Mouse (Mus musculus) hindbrain, embryonic 11.5 days (tissue): ENCODE data around the gene Rcn1. TPM values are rescaled to one million over a fixed set of nuclear protein-coding genes. Genes with fewer than 3 reads are reported as not detected.
A peak's percentile ranks its signal among the peaks of the same experiment; 100 is the strongest.

ENCODE experiments used
- ATAC-seq: fragments of 200-750 bp; cut with Nextera tagmentation; 2 replicates; pipeline ENCODE4 v1.8.0; 2017; ENCODE audit warnings: mild to moderate bottlenecking, moderate TSS enrichment, moderate library complexity; ENCODE audit not compliant: low FRiP score
- DNase-seq: peaks from one replicate; pipeline ENCODE4 v3.0.0-alpha.2; 2015; ENCODE audit warnings: low spot score
- H3K27ac ChIP-seq: fragments of 300-500 bp; sonication (generic); 2 replicates; pipeline ENCODE4 v1.5.1; 2014; ENCODE audit warnings: mild to moderate bottlenecking, low read depth, low read length
- H3K27me3 ChIP-seq: fragments of 300-500 bp; sonication (generic); 2 replicates; pipeline ENCODE4 v1.6.1; 2014; ENCODE audit warnings: mild to moderate bottlenecking, low read length, moderate library complexity, mixed read lengths; ENCODE audit not compliant: control insufficient read depth, insufficient read depth
- H3K36me3 ChIP-seq: fragments of 300-500 bp; sonication (generic); 2 replicates; pipeline ENCODE4 v1.6.1; 2014; ENCODE audit warnings: mild to moderate bottlenecking, low read length, moderate library complexity, mixed read lengths; ENCODE audit not compliant: control insufficient read depth, insufficient read depth
- H3K4me1 ChIP-seq: fragments of 300-500 bp; sonication (generic); replicated peaks from 2 replicates; pipeline ENCODE4 v1.6.1; 2014; ENCODE audit warnings: low read length, mixed read lengths; ENCODE audit not compliant: control insufficient read depth, insufficient read depth
- H3K4me2 ChIP-seq: fragments of 300-500 bp; sonication (generic); replicated peaks from 2 replicates; pipeline ENCODE4 v1.6.1; 2014; ENCODE audit warnings: mild to moderate bottlenecking, low read depth, low read length
- H3K4me3 ChIP-seq: fragments of 300-500 bp; sonication (generic); 2 replicates; pipeline ENCODE4 v1.5.1; 2014; ENCODE audit warnings: low read depth, low read length
- H3K9ac ChIP-seq: fragments of 300-500 bp; sonication (generic); 2 replicates; pipeline ENCODE4 v1.6.1; 2014; ENCODE audit warnings: low read depth, low read length
- H3K9me3 ChIP-seq: fragments of 300-500 bp; sonication (generic); 2 replicates; pipeline ENCODE4 v1.6.1; 2016; ENCODE audit warnings: low read length; ENCODE audit not compliant: control insufficient read depth
- WGBS: fragments of 180-500 bp; shearing (Covaris S2); extraction: QIAGEN DNeasy Blood & Tissue Kit; methylation state at CpG from one replicate; pipeline ENCODE4 v1.1.7; 2014; 5-methylcytosine and 5-hydroxymethylcytosine counted together
- polyA plus RNA-seq: library from polyadenylated mRNA; unstranded; fragments of >200 nt; fragmentation: Nextera tagmentation; extraction: Ambion mirVana; gene quantifications from 2 replicates; pipeline ENCODE4 v1.2.1, GENCODE M21; 2014

Rcn1 gene
- polyA plus RNA-seq, 1 experiment from 2014 or later = 69.7 TPM

DNA sequence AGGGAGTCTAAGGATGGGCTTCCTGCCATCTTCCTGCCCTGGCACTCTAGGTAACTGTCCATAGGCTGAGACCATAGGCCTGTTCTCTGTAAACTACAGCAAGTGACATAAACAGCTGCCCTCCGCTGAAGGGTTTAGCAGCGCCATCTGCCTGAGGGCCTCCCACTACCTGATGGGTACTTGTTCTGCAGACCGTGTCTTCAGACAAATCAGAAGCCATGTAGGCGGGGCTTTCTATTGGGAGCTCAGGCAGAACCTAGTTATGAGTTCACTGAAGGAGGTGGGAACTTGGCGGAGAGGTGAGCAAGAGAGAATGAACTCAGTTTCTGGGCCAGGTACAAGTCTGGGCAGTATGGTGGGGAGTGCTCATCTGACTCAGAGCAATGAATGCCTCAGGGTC, 26.4 kb downstream of the Rcn1 start:
- no peaks in the 10 kb centered on the region for H3K36me3 ChIP-seq
- H3K4me3 ChIP-seq = no peak overlapping the region
- H3K27ac ChIP-seq = no peak overlapping the region
- no peaks in the 10 kb centered on the region for H3K9me3 ChIP-seq
- no peak overlapping the region for H3K9ac ChIP-seq
- WGBS = 88% methylated on average over 5 of the region's 5 CpGs
- ATAC-seq (no peak), DNase-seq (no peak)
- no peak overlapping the region for H3K4me2 ChIP-seq
- no peaks in the 10 kb centered on the region for H3K27me3 ChIP-seq
- no peaks in the 10 kb centered on the region for H3K4me1 ChIP-seq

DNA sequence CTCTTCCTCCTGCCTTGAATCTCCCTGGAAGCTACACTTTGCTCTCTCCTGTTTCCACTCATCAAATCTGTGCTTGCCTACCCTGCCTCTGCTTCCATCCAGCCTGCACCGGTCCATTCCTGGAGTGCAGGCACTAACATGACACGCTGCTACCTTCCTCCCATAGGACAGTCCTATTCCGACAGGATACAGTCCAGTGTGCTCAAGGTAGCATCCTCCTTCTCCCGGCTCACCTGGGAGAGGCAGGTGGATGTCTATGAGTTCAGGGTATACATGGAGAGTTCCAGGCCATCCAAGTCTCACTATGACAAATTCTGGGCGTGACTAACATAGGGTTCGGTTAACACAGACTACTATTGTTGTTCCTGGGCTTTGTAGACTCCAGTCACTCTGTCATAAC, 27.0 kb downstream of the Rcn1 start:
- no peak overlapping the region for H3K4me3 ChIP-seq
- no peaks in the 10 kb centered on the region for H3K36me3 ChIP-seq
- no peaks in the 10 kb centered on the region for H3K9me3 ChIP-seq
- no peaks in the 10 kb centered on the region for H3K27me3 ChIP-seq
- 96% methylated on average over 6 of the region's 6 CpGs for WGBS
- ATAC-seq (no peak), DNase-seq (no peak)
- no peak overlapping the region for H3K9ac ChIP-seq
- H3K4me1 ChIP-seq = no peaks in the 10 kb centered on the region
- no peak overlapping the region for H3K4me2 ChIP-seq
- no peak overlapping the region for H3K27ac ChIP-seq

DNA sequence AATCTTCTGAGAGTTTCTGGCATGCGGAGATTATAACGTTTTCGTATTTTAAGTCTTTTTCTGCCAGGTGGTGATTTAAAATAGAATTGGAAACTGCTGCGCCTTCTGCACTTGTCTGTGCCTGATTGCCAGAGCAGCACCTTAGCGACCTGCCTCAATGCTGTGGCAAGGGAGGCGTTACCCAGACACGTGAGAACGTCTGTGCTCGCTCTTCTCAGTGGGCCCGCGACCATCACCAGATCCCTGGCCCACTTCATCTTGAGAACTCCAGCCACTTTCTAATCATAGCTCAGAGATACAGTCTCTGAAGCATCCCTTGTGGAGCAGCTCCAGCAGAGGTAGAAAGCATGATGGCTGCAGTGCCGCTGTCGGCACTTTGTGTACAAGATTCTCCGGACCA, 28.4 kb downstream of the Rcn1 start:
- DNase-seq = peak; percentile 18
- Histone ChIP-seq H3K27me3 (no peaks in the 10 kb centered on the region), H3K36me3 (no peaks in the 10 kb centered on the region), H3K4me3 (no peak overlapping the region), H3K9ac (no peak overlapping the region), H3K4me2 (peak overlapping the region; percentile 0; the same call in 1 of the 2 replicates), H3K9me3 (no peaks in the 10 kb centered on the region), H3K4me1 (no peaks in the 10 kb centered on the region), H3K27ac (no peak overlapping the region)
- 37% methylated on average over 14 of the region's 14 CpGs for WGBS
- no peak for ATAC-seq

DNA sequence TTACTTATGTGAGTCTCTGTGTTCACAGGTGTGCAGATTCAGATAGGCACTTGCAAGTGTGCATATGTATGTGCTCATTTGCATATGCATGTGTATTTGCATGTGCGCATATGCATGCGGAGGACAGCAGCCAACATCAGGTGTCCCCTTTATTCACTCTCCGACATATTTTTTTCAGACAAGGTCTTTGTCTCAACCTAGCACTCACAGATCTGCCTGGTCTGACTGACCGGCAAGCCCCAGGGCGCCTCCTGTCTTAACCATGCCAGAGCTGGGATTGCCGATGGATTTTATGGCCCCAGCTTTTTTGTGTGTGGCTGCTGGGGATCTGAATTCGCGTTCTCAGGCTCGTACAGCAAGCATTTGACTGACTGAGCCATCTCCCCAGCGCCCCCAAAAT, 28.9 kb downstream of the Rcn1 start:
- DNase-seq = peak; percentile 14
- Histone ChIP-seq H3K9me3 (no peaks in the 10 kb centered on the region), H3K4me1 (no peaks in the 10 kb centered on the region), H3K4me3 (no peak overlapping the region), H3K36me3 (no peaks in the 10 kb centered on the region), H3K4me2 (peak overlapping the region; percentile 0), H3K9ac (no peak overlapping the region), H3K27ac (no peak overlapping the region), H3K27me3 (no peaks in the 10 kb centered on the region)
- ATAC-seq = no peak
- WGBS = 9% methylated on average over 10 of the region's 10 CpGs

DNA sequence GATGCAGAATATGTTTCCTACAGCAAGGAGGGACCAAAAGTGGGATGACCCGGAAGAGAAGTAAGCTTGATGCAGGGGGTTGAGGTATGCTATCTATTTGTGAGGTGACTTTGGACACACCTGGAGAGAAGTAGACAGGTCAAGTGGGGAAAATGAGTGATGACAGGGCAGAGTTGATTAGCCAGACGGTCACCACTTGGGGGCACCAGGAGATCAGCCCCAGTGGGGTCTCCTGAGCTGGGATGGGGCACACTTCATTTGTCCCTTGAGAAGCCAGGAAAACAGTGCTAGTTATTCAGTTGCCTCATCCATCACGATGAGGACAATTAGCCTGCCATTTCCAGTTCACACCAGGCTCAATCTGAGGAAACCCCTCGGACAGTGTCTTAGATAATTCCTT, 31.5 kb downstream of the Rcn1 start:
- Histone ChIP-seq H3K36me3 (no peaks in the 10 kb centered on the region), H3K9ac (no peak overlapping the region), H3K4me3 (no peak overlapping the region), H3K27me3 (no peaks in the 10 kb centered on the region), H3K27ac (no peak overlapping the region), H3K4me2 (no peak overlapping the region), H3K4me1 (no peaks in the 10 kb centered on the region), H3K9me3 (no peaks in the 10 kb centered on the region)
- WGBS = 29% methylated on average over 4 of the region's 4 CpGs
- DNase-seq = no peak
- ATAC-seq = no peak

DNA sequence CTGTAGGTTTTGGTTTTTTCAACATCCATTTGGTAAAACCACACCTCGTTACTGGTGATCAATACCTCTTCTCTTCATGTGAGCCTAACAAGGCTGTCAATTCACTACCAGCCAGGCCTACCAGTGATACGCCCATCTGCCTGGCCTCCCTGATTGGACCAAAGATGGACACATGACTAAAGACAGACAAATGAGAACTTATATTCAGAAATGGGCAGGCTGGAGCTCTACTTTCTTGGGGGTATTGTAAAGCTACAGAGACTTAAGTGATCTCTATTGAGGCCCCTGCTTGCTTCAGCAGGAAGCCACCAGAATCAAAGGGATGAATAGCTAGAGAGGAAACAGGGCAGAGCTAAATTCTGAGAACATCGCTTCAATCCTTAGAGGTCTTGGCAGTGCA, 41.1 kb downstream of the Rcn1 start:
- Histone ChIP-seq H3K4me2 (no peak overlapping the region), H3K9ac (no peak overlapping the region), H3K36me3 (no peaks in the 10 kb centered on the region), H3K4me1 (no peaks in the 10 kb centered on the region), H3K4me3 (no peak overlapping the region), H3K27ac (no peak overlapping the region), H3K27me3 (no peaks in the 10 kb centered on the region), H3K9me3 (no peaks in the 10 kb centered on the region)
- WGBS = 84% methylated on average over 3 of the region's 3 CpGs
- ATAC-seq = no peak
- no peak for DNase-seq

DNA sequence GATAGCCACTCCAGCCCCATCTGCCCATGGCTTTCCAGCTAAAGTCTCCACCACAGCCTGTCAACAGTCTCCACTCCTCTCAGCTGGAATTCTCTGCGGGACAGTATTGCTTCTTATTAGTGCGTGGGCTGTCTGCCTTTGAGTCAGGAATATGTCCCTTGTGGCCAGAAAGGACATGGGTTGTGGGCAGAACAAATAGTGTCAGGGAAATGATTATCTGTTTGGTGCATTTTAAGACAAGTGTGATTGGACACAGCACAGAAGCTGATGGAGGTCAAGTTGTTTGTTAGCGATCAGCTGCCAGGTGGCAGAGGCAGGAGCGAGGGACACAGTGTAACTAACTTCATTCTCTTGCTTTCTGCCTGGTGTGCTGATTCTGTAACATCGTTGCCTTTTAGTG, 42.3 kb downstream of the Rcn1 start:
- H3K27ac ChIP-seq = no peak overlapping the region

DNA sequence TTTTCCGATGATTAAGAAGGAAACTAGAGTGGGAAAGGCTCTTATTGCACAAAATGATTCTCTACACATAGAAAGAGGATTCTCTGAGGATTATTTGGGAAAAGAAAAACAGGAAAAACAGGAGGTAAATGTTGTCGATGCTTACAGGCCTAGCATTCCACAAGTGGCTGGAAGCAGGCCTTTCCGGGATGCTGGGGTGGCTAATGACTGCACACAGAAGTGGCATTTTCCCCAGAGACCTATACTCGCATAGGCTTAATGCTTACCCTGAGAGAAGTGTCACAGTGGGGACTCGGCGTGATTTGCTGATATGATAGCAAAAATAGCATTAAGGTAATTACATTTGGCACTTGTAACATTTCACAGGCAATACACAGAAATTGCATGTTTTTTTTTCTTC, 50.2 kb downstream of the Rcn1 start:
- DNase-seq (no peak), ATAC-seq (no peak)
- no peak overlapping the region for H3K9ac ChIP-seq
- H3K4me2 ChIP-seq = no peak overlapping the region
- H3K4me3 ChIP-seq = no peak overlapping the region
- H3K27me3 ChIP-seq = no peaks in the 10 kb centered on the region
- no peaks in the 10 kb centered on the region for H3K9me3 ChIP-seq
- WGBS = 81% methylated on average over 6 of the region's 6 CpGs
- no peaks in the 10 kb centered on the region for H3K36me3 ChIP-seq
- H3K27ac ChIP-seq = no peak overlapping the region
- H3K4me1 ChIP-seq = no peaks in the 10 kb centered on the region

More for the DNA sequence above, 42.3 kb downstream of the Rcn1 start:
- Histone ChIP-seq H3K9me3 (no peaks in the 10 kb centered on the region), H3K36me3 (no peaks in the 10 kb centered on the region), H3K4me1 (no peaks in the 10 kb centered on the region), H3K4me3 (no peak overlapping the region), H3K9ac (no peak overlapping the region), H3K4me2 (no peak overlapping the region), H3K27me3 (no peaks in the 10 kb centered on the region)
- ATAC-seq (no peak), DNase-seq (no peak)
- 61% methylated on average over 5 of the region's 5 CpGs for WGBS

DNA sequence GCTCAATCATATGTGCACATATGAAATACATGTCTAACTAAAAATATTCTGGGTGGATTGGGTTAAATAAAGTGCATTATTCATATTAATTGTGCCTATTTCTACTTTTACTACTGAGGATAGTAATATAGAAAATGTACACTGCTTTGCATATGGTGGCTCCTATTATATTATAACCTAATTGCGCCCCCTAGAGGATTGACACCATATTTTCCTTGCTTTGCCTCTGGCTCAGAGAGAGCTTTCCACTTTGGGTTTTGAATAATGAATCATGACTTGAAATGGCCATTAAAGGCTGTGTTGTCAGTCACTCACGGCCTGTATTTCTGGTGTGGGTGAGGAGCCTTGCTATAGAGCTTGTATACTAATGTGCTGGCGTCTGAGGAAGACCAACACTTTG, 59.1 kb downstream of the Rcn1 start:
- DNase-seq (peak; percentile 34), ATAC-seq (no peak)
- H3K27ac ChIP-seq = no peak overlapping the region
- H3K27me3 ChIP-seq = no peaks in the 10 kb centered on the region
- 64% methylated on average over 3 of the region's 3 CpGs for WGBS
- H3K9ac ChIP-seq = no peak overlapping the region
- no peaks in the 10 kb centered on the region for H3K36me3 ChIP-seq
- no peaks in the 10 kb centered on the region for H3K9me3 ChIP-seq
- no peak overlapping the region for H3K4me2 ChIP-seq
- no peak overlapping the region for H3K4me3 ChIP-seq
- no peaks in the 10 kb centered on the region for H3K4me1 ChIP-seq
